Mouse (Mus musculus) CH12.LX (cell line): Measurements from ENCODE around the gene Hemgn. TPM values are rescaled to one million over a fixed set of nuclear protein-coding genes. Genes with fewer than 3 reads are reported as not detected.

Experiments
- DNase-seq: peaks from one replicate; pipeline ENCODE4 v3.0.0-alpha.2; 2013; ENCODE audit errors: extremely low read depth
- H3K27ac ChIP-seq: 2 replicates; pipeline ENCODE4 v1.5.1; 2012; ENCODE audit warnings: low read depth, mild to moderate bottlenecking, control low read depth, moderate library complexity; ENCODE audit not compliant: insufficient read depth
- H3K27me3 ChIP-seq: replicated peaks from 2 replicates; pipeline ENCODE3; 2012; ENCODE audit warnings: inconsistent platforms
- H3K36me3 ChIP-seq, 2 experiments: replicated peaks in 1 of 2; 2 replicates each; pipeline versions ENCODE3 to v1.6.1; 2012; ENCODE audit warnings: inconsistent platforms in 1 of 2, low read length in 1 of 2, mild to moderate bottlenecking in 1 of 2, mixed read lengths in 1 of 2, moderate library complexity in 1 of 2; ENCODE audit not compliant: control insufficient read depth in 1 of 2, insufficient read depth in 1 of 2
- H3K4me1 ChIP-seq, 2 experiments: 2 replicates each; pipeline ENCODE4 v1.6.1; 2012; ENCODE audit warnings: inconsistent platforms in 1 of 2, moderate library complexity in 1 of 2; ENCODE audit not compliant: insufficient read depth in 2 of 2, control insufficient read depth in 1 of 2
- H3K4me2 ChIP-seq: 2 replicates; pipeline ENCODE4 v1.6.1; 2012; ENCODE audit warnings: low read depth, mild to moderate bottlenecking, control low read depth; ENCODE audit not compliant: poor library complexity, insufficient read depth, severe bottlenecking
- H3K4me3 ChIP-seq, 3 experiments: fragments of 150-350 bp in 1 of 3; sonication (generic) in 1 of 3; replicated peaks in 1 of 3; 2 replicates each; pipeline versions ENCODE3 to v1.5.1; 2011 to 2012; ENCODE audit warnings: low read depth in 2 of 3, low read length in 2 of 3, mild to moderate bottlenecking in 2 of 3, moderate library complexity in 2 of 3, control low read depth in 1 of 3, improper control_type of control experiment in 1 of 3, inconsistent platforms in 1 of 3, mixed read lengths in 1 of 3; ENCODE audit not compliant: poor library complexity in 1 of 3
- H3K79me2 ChIP-seq: replicated peaks from 2 replicates; pipeline ENCODE4 v1.6.1; 2012; ENCODE audit warnings: mild to moderate bottlenecking, moderate library complexity; ENCODE audit not compliant: control insufficient read depth, poor library complexity, insufficient read depth, severe bottlenecking; ENCODE audit errors: extremely low read depth
- H3K9ac ChIP-seq: 2 replicates; pipeline ENCODE4 v1.6.1; 2012; ENCODE audit warnings: low read depth, mild to moderate bottlenecking, control low read depth, moderate library complexity; ENCODE audit not compliant: insufficient read depth
- H3K9me3 ChIP-seq: replicated peaks from 2 replicates; pipeline ENCODE3; 2012; ENCODE audit warnings: low read length, inconsistent platforms, mixed read lengths
- BHLHE40 ChIP-seq: IDR thresholded peaks from 2 replicates; pipeline ENCODE4 v1.6.1; 2011; ENCODE audit warnings: mild to moderate bottlenecking, low read depth, low read length, improper control_type of control experiment
- CHD1 ChIP-seq: IDR thresholded peaks from 2 replicates; pipeline ENCODE4 v1.6.1; 2012; ENCODE audit warnings: low read depth, low read length, improper control_type of control experiment, inconsistent platforms
- CHD2 ChIP-seq: IDR thresholded peaks from 2 replicates; pipeline ENCODE4 v1.6.1; 2011; ENCODE audit warnings: low read length, improper control_type of control experiment
- CTCF ChIP-seq, 2 experiments: IDR thresholded peaks in 1 of 2; conservative IDR thresholded peaks in 1 of 2; 2 replicates each; pipeline ENCODE4 v1.5.1; 2011 to 2012; ENCODE audit warnings: low read depth in 2 of 2, low read length in 2 of 2, improper control_type of control experiment in 1 of 2, inconsistent platforms in 1 of 2, mild to moderate bottlenecking in 1 of 2, moderate library complexity in 1 of 2
- ELF1 ChIP-seq: IDR thresholded peaks from 2 replicates; pipeline ENCODE4 v1.6.1; 2014; ENCODE audit warnings: low read depth, mild to moderate bottlenecking, inconsistent platforms, low read length, improper control_type of control experiment
- GABPA ChIP-seq: IDR thresholded peaks from 2 replicates; pipeline ENCODE4 v1.6.1; 2012; ENCODE audit warnings: low read depth, low read length, improper control_type of control experiment, inconsistent platforms; ENCODE audit not compliant: insufficient replicate concordance
- HCFC1 ChIP-seq: IDR thresholded peaks from 2 replicates; pipeline ENCODE4 v1.6.1; 2012; ENCODE audit warnings: low read depth, mild to moderate bottlenecking, inconsistent platforms, low read length, improper control_type of control experiment
- IRF4 ChIP-seq: IDR thresholded peaks from 2 replicates; pipeline ENCODE4 v1.6.1; 2014; ENCODE audit warnings: low read depth, mild to moderate bottlenecking, inconsistent platforms, low read length, improper control_type of control experiment
- JUND ChIP-seq: conservative IDR thresholded peaks from 2 replicates; pipeline ENCODE4 v1.6.1; 2011; ENCODE audit warnings: low read depth, low read length, improper control_type of control experiment
- MAFK ChIP-seq: IDR thresholded peaks from 2 replicates; pipeline ENCODE4 v1.6.1; 2011; ENCODE audit warnings: low read length, improper control_type of control experiment; ENCODE audit not compliant: insufficient replicate concordance
- MAX ChIP-seq: IDR thresholded peaks from 2 replicates; pipeline ENCODE4 v1.6.1; 2011; ENCODE audit warnings: low read length, improper control_type of control experiment
- MEF2A ChIP-seq: IDR thresholded peaks from 2 replicates; pipeline ENCODE4 v1.6.1; 2014; ENCODE audit warnings: low read depth, mild to moderate bottlenecking, inconsistent platforms, low read length, improper control_type of control experiment, borderline replicate concordance
- MXI1 ChIP-seq: IDR thresholded peaks from 2 replicates; pipeline ENCODE4 v1.6.1; 2011; ENCODE audit warnings: mild to moderate bottlenecking, low read depth, low read length, improper control_type of control experiment
- MYC ChIP-seq: IDR thresholded peaks from 2 replicates; pipeline ENCODE4 v1.6.1; 2011; ENCODE audit warnings: low read depth, mild to moderate bottlenecking, improper control_type of control experiment, low read length
- NELFE ChIP-seq: IDR thresholded peaks from 2 replicates; pipeline ENCODE4 v1.6.1; 2011; ENCODE audit warnings: low read depth, low read length, improper control_type of control experiment
- NRF1 ChIP-seq: IDR thresholded peaks from 2 replicates; pipeline ENCODE4 v1.6.1; 2014; ENCODE audit warnings: low read depth, mild to moderate bottlenecking, inconsistent platforms, low read length, improper control_type of control experiment, moderate library complexity
- POLR2A ChIP-seq: IDR thresholded peaks from 2 replicates; pipeline ENCODE4 v1.6.1; 2011; ENCODE audit warnings: low read depth, mild to moderate bottlenecking, improper control_type of control experiment, low read length
- POLR2AphosphoS2 ChIP-seq: IDR thresholded peaks from 2 replicates; pipeline ENCODE4 v1.6.1; 2011; ENCODE audit warnings: low read depth, low read length, improper control_type of control experiment
- RCOR1 ChIP-seq: conservative IDR thresholded peaks from 2 replicates; pipeline ENCODE4 v1.6.1; 2012; ENCODE audit warnings: low read depth, mild to moderate bottlenecking, inconsistent platforms, low read length, improper control_type of control experiment
- SIN3A ChIP-seq: IDR thresholded peaks from 2 replicates; pipeline ENCODE4 v1.6.1; 2012; ENCODE audit warnings: low read length, improper control_type of control experiment, inconsistent platforms
- TCF12 ChIP-seq: IDR thresholded peaks from 2 replicates; pipeline ENCODE4 v1.6.1; 2014; ENCODE audit warnings: low read depth, mild to moderate bottlenecking, inconsistent platforms, low read length, improper control_type of control experiment
- UBTF ChIP-seq: IDR thresholded peaks from 2 replicates; pipeline ENCODE4 v1.6.1; 2012; ENCODE audit warnings: low read depth, mild to moderate bottlenecking, inconsistent platforms, low read length, improper control_type of control experiment, moderate library complexity
- USF1 ChIP-seq: IDR thresholded peaks from 2 replicates; pipeline ENCODE4 v1.6.1; 2014; ENCODE audit warnings: low read depth, mild to moderate bottlenecking, inconsistent platforms, low read length, improper control_type of control experiment
- ZKSCAN1 ChIP-seq: IDR thresholded peaks from 2 replicates; pipeline ENCODE4 v1.6.1; 2012; ENCODE audit warnings: low read depth, inconsistent platforms, low read length, improper control_type of control experiment, borderline replicate concordance
- ZMIZ1 ChIP-seq: IDR thresholded peaks from 2 replicates; pipeline ENCODE4 v1.6.1; 2012; ENCODE audit warnings: low read depth, mild to moderate bottlenecking, inconsistent platforms, low read length, improper control_type of control experiment
- ZNF384 ChIP-seq: IDR thresholded peaks from 2 replicates; pipeline ENCODE4 v1.6.1; 2012; ENCODE audit warnings: low read depth, low read length, improper control_type of control experiment, inconsistent platforms
- dilution Hi-C: fragments of 300-500 bp; cut with MboI; formaldehyde crosslinking; loops from 2 replicates; pipeline ENCODE4 v1.14.3; 2020; ENCODE audit warnings: low sequenced_read_pairs; ENCODE audit not compliant: extremely low pct_unique_long_range_greater_than_20kb, extremely low pct_ligation_motif_present
- in situ Hi-C: fragments of 300-500 bp; cut with MboI; formaldehyde crosslinking; loops from 3 replicates; pipeline ENCODE4 v1.14.3; 2019; ENCODE audit warnings: low sequenced_read_pairs, low pct_ligation_motif_present, low pct_unique_long_range_greater_than_20kb, mixed read lengths
- polyA plus RNA-seq: library from polyadenylated mRNA; unstranded; fragments of >175 nt; gene quantifications from 2 replicates; pipeline ENCODE4 v1.2.1, GENCODE M21; 2012; ENCODE audit warnings: low read depth; ENCODE audit not compliant: insufficient read length
- total RNA-seq, 2 experiments: library from RNA; depleted of rRNA; stranded (reverse); fragments of 300-350 nt in 1 of 2; fragments of >200 nt in 1 of 2; gene quantifications; 2 replicates each; pipeline ENCODE4 v1.2.3; 2012 to 2014

The Hemgn gene
- total and polyA plus RNA-seq, 3 experiments: not detected

GRCm38 (mm10) chr4:46451758-46452480 is 38.6 kb upstream of the Hemgn start (continued):
- TF ChIP-seq ELF1 (0 out of 2 replicates have a peak, but pooled peaks have one; percentile 6), MEF2A (no peak), ZKSCAN1 (no peak), JUND (no peak), CHD2 (0 out of 2 replicates have a peak, but pooled peaks have one; percentile 17), SIN3A (peak; percentile 66), MXI1 (no peak), NELFE (0 out of 2 replicates have a peak, but pooled peaks have one; percentile 3)
- TF ChIP-seq, all 38 proteins: peak for 6

GRCm38 (mm10) chr4:46451240-46451757 is 38.0 kb upstream of the Hemgn start:
- dilution Hi-C loops (no loop called here), in situ Hi-C loops (no loop called here)
- peaks cover 0 to 14% of the 10 kb centered on the region in 2 experiments for H3K36me3 ChIP-seq
- no peak overlapping the region for H3K4me2 ChIP-seq
- TF ChIP-seq MEF2A (no peak), UBTF (0 out of 2 replicates have a peak, but pooled peaks have one; percentile 67)
- no peaks in the 10 kb centered on the region for H3K27me3 ChIP-seq
- no peak for DNase-seq
- H3K27ac ChIP-seq: peak overlapping the region; percentile 93
- peaks cover 46% of the 10 kb centered on the region for H3K79me2 ChIP-seq
- H3K9me3 ChIP-seq: no peaks in the 10 kb centered on the region
- peaks cover 12 to 38% of the 10 kb centered on the region in 2 experiments for H3K4me1 ChIP-seq
- peak overlapping the region; percentile 100 for H3K9ac ChIP-seq
- peak overlapping the region; percentile 61 to 96 (median 80) for H3K4me3 ChIP-seq

GRCm38 (mm10) chr4:46450519-46451131 is 37.3 kb upstream of the Hemgn start, which contains the start of gene Anp32b:
TSS of gene Anp32b (plus strand) at chr4:46450902.
- Histone ChIP-seq H3K36me3 (peaks cover 0 to 8% of the 10 kb centered on the region in 2 experiments), H3K4me2 (peak within 1 kb of the TSS; percentile 69), H3K9ac (peak within 1 kb of the TSS; percentile 100), H3K4me3 (peak within 1 kb of the TSS; percentile 61 to 96 (median 80)), H3K79me2 (peaks cover 39% of the 10 kb centered on the region), H3K27ac (peak within 1 kb of the TSS; percentile 93), H3K9me3 (no peaks in the 10 kb centered on the region), H3K4me1 (peaks cover 9 to 36% of the 10 kb centered on the region in 2 experiments), H3K27me3 (no peaks in the 10 kb centered on the region)
- in situ Hi-C loops: no loop called here
- dilution Hi-C loops: no loop called here
- DNase-seq: peak; percentile 89
- TF ChIP-seq CHD1 (no peak), ELF1 (peak; percentile 53; the same call in 1 of the 2 replicates), ZMIZ1 (peak; percentile 83), POLR2A (peak; percentile 63), BHLHE40 (peak; percentile 87), SIN3A (no peak), CHD2 (no peak), MAFK (no peak), TCF12 (peak; percentile 45), USF1 (no peak), MYC (peak; percentile 78; the same call in 1 of the 2 replicates), GABPA (no peak), ZNF384 (no peak), MEF2A (no peak), POLR2AphosphoS2 (no peak), HCFC1 (peak; percentile 59), RCOR1 (no peak), CTCF (conservative IDR thresholded peaks at IDR 0.05 in 1 of 2, IDR thresholded peaks at IDR 0.05 in 1 of 2; ENCODE audit: low read depth in 2 of 2, low read length in 2 of 2) (peak in 1 of 2 experiments; percentile 63; a peak in 2 of 4 replicates), NRF1 (peak; percentile 72), MXI1 (no peak), IRF4 (peak; percentile 38; the same call in 1 of the 2 replicates), NELFE (no peak), MAX (peak; percentile 91; the same call in 1 of the 2 replicates), UBTF (peak; percentile 89)
